Mouse (Mus musculus): ENCODE results near the gene 1700003H04Rik. TPM values are rescaled to one million over a fixed set of nuclear protein-coding genes. Genes with fewer than 3 reads are reported as not detected.

The 1700003H04Rik gene
- total RNA-seq (2021), result not detected
- long read RNA-seq, result 0 reads

DNA sequence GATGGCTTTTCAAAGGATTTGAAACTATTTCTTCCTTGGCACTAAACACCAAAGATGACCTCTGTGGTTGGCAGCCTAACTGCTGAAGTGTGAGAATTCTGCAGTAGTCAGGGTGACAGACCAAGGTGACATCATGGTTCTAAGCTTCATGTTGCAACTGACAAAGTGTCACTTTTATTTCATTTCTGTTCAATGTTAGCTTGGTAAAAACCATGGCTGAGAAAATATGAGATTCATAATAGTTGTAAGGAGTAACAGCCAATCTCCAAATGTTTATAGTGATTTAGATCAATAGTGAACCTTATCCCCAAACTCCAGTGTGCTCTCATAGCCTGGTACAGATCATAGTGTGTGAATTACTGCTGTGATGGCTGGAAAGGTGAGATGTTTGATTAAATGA is at the start of gene 1700003H04Rik:
1700003H04Rik (minus strand) TSS at position 101 of the 400 bp plus-strand sequence.
- no peak for DNase-seq (ENCODE audit: low spot score in 2 of 2)

DNA sequence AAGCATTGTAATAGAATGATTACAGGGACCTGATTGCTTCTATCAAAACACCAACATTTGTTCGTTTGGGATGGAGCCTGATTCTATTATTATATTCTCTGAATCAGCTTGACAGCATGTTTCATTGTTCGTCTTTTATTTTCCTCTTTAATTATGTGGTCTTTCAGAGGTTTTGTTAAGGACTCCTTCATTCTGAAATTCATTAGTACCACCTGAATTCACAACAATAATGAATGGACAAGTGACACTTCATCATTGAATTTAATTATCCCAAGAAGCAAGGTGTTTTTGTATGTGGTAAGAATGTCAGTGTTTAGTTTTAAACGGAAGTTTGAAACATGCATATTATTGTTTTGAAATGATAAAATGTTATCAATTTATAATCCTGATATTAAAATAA is 42.1 kb upstream of the 1700003H04Rik start:
- DNase-seq (ENCODE audit: low spot score in 2 of 2), result no peak

DNA sequence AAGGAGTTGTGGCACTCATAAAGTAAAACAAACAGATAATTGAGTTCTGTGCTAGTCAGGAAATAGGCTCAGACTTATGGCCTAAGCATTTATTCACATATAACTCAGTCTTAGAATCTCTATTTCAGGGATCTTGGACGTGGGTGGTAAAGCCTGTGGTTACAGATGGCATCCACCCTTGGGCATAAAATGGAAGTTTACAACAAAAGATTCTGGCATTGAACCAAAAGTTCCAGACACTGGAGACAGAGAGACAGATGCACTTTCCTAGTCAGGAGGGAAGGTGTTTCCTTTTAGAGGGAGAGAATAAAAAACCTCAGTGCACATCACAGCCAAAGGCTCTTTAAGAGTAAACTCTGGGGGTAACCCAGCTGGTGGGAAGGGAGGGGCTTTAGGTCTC is 32.4 kb upstream of the 1700003H04Rik start:
- peak; percentile 45 to 84 for DNase-seq (ENCODE audit: low spot score in 2 of 2)

DNA sequence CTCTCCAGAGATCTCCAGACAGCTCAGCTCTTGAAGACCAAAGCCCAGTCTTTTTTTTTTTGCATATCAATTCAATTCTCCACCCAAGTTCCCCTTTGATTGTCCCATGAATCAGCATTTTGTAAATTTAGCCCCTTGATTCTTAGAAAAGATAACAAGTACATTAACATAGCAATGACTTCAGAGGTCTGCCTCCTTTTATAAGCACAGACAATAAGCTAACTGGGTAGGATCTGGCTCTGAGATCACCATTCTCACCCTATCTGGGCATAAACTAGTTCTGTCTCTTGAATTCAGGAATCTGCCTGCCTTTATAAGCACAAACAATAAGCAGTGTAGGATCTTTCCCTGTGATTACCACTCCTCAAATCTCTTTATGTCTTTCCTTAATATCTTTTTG is 29.1 kb upstream of the 1700003H04Rik start:
- DNase-seq (ENCODE audit: low spot score in 2 of 2), result no peak

DNA sequence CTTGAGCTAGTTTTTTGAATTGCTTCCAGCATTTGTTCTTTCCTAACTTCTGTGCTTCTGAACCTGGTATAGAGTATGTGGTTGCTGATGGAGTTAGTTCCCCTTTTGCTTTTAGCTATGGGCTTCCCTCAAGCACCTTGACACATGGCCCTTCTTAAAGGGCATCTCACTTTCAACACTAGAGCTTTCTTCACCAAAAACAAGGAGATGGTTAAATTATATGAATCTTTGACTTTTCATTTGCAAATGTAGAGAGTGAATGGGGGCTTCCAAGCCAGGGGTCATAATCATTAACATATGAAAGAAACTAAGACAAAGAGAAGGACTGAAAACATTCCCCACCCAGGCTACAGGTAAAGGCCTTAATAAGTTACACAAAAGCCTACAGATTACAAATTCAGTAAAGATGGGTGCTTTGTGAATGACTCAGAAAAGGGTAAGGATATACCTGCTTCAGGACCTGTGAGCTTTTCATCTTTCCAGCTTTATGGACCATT is 25.2 kb upstream of the 1700003H04Rik start:
- DNase-seq (ENCODE audit: low spot score in 2 of 2), result no peak

DNA sequence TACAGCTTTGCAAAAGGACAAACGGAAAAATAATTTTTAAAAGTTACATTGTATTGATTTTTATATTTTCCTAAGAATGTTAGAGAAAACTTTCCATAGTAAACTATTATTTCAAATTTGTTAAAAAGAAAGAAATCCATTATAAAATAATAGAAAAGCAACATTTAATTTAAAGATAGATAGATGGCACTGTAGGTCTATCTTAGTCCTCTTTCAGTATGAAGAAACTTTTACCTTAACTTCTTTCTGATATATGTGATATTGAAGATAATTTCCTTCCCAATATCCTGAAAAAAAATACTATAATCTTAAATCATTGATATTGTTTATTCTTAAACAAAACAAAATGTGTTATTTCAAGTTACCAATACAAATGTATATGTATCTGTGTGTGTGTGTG is 24.6 kb upstream of the 1700003H04Rik start:
- no peak for DNase-seq (ENCODE audit: low spot score in 2 of 2)

DNA sequence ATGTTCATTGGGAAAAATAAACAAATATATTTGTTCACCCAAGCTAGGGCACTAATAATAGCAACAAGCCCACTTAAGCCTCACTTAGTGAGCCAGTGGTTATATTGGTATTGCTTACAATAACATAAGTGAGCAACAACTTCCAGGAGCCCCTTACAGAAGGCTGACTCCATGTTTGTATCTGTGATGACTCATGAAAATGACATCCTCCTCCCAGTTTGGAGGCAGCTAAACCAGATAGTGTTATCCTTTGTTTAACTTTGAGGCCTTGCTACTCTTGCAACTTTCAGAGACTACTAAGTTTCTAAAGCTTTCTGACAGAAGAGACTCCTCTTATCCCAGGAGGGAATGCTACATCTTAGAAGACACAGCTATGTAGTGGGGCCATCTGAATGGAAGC is 16.9 kb upstream of the 1700003H04Rik start:
- DNase-seq (ENCODE audit: low spot score in 2 of 2), result no peak

DNA sequence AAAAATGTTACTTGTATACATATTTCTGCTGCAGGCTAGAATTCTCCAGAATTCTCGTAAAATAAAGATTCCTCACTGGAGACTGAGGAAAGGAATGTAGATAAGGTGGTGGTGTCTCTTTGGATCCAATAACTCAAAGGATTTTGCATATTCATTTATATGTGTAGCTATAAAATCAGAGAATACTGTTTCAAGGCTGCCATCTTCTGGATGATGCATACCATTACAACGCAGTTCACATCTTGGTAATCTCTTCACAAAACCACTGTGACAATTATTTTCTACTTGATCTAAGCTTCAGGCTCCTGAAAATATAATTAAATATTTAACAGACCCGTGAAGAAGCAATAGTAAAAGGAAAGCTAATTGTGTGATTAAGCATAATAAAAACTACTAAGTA is 6.6 kb upstream of the 1700003H04Rik start:
- peak in 1 of 2 experiments; percentile 45 for DNase-seq (ENCODE audit: low spot score in 2 of 2)

DNA sequence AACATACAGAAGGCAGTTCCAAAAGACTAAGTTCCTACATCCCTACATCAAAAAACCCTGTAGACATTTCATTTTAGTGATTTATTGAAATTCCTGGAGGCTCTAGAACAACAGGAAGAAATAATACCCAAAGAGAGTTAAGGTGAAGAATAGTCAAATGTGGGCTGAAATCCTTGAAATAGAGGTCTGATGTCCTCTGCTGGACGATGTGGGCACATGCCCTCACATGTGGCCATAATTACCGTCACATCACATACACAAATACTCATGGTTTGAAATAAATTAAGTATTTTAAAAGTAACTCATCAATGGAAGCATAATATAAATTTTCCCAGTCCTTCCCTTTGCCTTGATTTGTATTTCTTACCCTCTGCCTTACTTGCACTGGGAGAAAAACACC is 4.9 kb upstream of the 1700003H04Rik start:
- DNase-seq (ENCODE audit: low spot score in 2 of 2), result no peak

DNA sequence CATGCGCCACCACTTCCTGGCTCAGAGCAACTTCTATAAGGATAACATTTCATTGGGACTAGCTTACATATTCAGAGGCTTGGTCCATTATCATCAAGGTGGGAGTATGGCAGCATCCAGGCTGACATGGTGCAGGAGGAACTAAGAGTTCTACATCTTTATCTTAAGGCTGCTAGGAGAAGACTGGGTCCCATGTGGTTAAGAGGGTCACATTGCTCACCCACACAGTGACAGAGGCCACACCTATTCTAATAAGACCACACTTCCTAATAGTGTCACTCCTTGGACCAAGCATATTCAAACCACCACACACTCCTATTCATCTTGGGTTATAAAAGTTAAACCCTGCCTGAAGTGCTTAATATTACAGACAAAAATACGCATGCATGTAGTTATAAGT is 23.6 kb downstream of the 1700003H04Rik start:
- no peak for DNase-seq (ENCODE audit: low spot score in 2 of 2)

DNA sequence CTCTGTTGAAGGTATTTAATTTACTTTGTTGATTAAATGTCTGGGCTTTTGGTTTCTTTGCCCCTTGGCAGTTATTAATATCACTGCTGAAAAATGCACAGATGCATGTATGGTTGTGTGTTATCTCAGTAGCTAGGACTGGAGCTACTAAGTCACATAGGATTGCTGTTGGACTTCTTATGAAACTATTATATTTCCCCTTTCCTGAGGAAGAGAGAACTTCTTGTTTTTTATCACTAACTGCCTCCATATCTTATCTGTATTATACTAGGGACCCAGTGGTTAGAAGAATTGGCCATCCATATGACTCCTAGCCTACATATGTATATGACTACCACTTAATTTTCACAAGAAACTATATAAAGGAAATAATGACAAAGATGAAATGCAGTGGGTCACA is 24.9 kb downstream of the 1700003H04Rik start:
- no peak for DNase-seq (ENCODE audit: low spot score in 2 of 2)

DNA sequence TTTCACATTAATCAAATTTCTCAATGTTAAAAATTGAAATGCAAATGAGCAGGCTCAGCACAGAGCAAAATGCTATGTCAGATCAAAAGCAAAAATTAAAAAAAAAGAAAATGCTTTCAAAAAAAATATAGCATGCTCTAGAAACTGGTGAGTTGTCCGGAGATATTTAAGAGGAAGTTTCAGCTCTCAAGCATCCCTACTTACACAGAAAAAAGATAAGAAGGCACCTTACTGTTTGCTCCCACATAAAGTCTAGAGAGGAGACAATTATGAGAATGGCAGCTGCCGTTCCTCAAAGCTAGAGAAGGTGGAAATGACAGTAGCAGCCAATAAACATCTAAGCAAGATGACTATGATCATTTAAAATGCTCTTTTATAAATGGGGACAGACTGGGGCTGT is 25.8 kb downstream of the 1700003H04Rik start:
- DNase-seq (ENCODE audit: low spot score in 2 of 2), result no peak

DNA sequence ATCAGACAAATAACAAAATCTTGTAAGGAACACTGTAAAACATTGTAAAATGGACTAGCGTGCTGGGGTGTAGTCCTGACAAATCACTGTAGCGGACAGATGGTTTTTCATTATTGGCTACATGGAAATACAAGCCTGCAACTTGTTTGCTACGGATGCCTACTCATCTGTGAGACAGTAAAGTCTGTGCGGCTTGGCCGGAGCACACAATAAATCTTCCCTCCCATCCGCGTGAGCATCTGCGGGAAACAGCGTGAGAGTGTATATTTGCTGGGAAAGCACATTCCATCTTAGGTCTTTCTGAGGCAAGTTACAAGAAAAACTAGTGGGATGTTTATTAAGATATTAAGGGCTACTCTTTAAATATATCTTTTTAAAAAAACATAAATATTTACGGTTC is 32.0 kb downstream of the 1700003H04Rik start:
- peak in 1 of 2 experiments; percentile 19 for DNase-seq (ENCODE audit: low spot score in 2 of 2)

DNA sequence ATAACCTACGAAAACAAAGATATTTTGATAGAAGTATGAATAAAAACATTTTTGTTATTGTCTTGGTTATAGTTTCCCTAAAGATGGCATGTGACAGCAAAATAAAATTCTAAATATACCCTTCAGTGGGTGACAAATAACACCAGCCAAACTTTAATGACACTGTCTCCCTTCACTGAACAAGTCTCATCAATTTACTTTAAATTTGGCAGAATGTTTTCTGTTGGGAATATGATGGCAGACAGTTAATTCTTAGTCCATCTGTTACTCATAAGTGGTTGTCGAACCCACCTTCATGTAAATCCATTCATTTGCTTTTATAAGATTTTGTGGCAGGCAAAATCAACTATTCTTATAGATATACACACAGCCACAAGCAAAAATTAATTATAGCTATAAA is 42.6 kb downstream of the 1700003H04Rik start:
- no peak for DNase-seq (ENCODE audit: low spot score in 2 of 2)

DNA sequence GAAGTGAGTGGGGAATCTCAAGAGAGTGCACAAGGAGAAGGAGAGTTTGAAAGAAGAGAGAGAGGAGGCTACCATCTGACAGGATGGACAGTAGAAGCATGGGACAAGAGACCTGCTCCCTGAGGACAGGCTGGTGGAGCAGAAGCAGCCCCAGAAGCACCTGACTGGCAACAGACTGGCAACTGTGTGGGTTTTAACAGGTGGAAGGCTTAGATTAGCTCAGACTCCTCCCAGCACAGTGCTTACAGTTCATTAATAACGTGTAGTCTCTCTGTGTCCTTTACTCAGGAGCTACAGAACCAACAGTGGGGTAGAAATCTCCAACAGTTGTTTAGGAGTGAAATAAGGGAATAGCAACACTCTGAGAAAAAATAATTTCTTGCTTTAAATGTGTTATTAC is 44.3 kb downstream of the 1700003H04Rik start:
- DNase-seq (ENCODE audit: low spot score in 2 of 2), result no peak

DNA sequence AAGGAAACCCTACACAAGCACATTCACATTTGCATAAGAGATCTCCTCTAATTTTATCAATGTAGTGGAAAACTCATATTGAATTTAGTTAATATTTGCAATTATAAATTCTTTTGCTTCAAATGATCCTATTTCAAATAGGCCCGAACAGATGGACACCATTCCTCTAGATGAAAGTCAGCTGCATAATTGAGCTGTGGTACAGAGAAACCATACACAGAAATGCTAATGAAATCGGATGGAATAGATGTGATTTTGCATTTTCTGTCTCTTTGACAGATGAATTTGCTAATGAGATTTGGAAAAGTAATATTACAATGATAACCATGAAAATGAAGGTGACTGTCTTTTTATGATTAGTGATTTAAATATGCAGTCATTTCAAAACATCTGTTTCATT is 62.1 kb downstream of the 1700003H04Rik start:
- DNase-seq (ENCODE audit: low spot score in 2 of 2), result peak in 1 of 2 experiments; percentile 29

Other genes starting within 250 kb of the 1700003H04Rik start
- not detected for gene 1700006A11Rik, start 155.1 kb downstream of the 1700003H04Rik start, total RNA-seq (2021)

All from layer of hippocampus, adult 18-20 months (tissue).